Mouse (Mus musculus) monocyte, adult 5-6 weeks (primary cell): ENCODE results near the gene Anapc13. TPM values are rescaled to one million over a fixed set of nuclear protein-coding genes. Genes with fewer than 3 reads are reported as not detected.
A peak's percentile ranks its signal among the peaks of the same experiment; 100 is the strongest.

Experiments used
- ATAC-seq: fragments of 153-309, 156-312 bp; replicated peaks from 2 replicates; pipeline ENCODE4 v1.8.0; 2017; ENCODE audit warnings: mild to moderate bottlenecking; ENCODE audit not compliant: low TSS enrichment, insufficient number of reproducible peaks, severe bottlenecking, poor library complexity, low FRiP score
- total RNA-seq: library from RNA; stranded (forward); fragments of 200-1000, 200-491, 200-594 nt; gene quantifications from 3 replicates; pipeline ENCODE4 v1.2.3, GENCODE M21; 2017

Gene Anapc13
- total RNA-seq: 61.1 to 104 TPM (median 69.2 TPM) in 3 replicates

DNA sequence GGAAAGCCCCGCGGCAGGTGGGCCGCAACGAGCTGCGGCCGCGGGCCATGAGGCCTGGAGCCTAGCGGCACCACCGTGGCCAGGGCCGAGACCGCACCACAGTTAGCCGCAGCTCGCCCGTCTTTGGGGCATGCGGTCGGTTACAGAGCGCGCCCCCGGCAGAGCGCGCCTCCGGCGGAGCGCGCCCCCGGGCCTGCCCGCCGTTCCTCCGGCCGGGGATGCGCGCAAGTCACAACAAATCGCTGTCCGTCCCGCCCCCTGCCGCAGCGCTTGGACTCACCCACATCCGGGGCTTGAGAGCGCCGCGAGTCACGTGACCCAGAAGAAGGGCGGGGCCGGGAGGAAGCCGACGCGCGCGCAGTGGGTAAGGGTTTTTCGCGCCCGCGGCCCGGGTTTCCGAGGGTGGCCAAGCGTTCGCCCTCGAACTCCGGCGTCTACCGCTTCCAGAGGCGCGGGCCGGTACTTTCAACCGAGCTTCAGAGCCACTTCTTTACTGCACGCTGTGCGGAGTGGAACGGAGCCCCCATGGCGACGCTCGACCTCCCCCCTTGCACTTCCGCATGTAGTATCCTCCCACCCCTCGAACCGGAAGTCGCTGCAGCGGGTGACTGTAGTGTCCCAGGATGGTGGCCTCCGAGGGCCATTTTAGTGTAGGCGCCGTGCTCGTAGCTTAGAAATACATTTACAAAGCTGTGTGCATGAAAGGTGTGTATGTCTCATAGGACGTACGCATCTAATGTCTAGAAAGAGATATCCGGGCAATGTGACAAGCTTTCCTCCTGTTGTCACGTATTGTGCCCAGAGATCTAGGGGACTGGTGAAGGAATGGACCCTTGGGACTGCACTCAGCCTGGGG, at the start of gene Anapc13, which contains the start of gene Cep63:
TSS of gene Anapc13 (plus strand) at position 314 of the 856 bp plus-strand sequence.
TSS of gene Cep63 (minus strand) at position 552 of the 856 bp plus-strand sequence.
- peak; percentile 84 for ATAC-seq

DNA sequence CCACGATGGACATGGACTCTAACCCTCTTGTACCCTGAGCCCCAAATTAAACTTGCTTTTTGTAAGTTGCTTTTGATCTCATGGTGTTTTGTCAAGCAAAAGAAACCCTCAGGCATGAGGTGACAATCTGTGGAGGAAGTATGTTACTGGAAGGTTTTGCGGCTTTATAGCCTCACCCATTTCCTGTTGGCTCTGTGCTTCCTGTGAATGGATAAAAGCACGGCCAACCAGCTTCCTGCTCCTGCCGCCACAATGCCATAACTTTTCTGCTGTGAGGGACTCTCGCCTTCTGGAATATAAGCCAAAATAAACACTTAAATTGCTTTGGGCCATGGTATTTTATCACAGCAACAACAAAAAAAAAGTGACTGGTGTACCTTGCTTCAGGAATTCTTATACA, 48.6 kb upstream of the Anapc13 start:
- ATAC-seq: no peak

DNA sequence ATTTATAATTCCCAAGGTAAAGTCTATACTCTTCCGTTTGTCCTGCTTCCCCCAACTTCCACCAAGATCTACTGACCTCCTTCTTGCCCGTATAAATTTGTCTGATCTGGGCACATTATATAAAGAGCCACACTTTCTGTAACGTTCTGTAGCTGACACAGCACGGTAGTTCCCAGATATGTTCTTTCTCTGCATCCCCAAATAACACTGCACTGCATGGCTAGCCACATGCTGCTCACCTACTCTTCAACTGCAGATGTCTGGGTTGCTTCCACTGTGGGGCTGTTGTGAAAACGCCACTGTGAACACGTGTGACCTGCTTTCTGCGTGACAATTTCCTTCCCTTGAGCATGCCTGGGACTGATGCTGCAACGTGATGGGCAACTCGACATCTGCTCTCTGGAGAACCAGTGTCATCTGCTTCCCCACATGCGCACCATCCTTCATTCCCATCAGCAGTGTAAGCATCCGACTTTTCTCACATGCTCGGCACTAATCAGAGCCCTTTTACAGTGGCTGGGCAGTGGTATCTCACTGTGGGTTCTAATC, 44.1 kb upstream of the Anapc13 start:
- no peak for ATAC-seq

DNA sequence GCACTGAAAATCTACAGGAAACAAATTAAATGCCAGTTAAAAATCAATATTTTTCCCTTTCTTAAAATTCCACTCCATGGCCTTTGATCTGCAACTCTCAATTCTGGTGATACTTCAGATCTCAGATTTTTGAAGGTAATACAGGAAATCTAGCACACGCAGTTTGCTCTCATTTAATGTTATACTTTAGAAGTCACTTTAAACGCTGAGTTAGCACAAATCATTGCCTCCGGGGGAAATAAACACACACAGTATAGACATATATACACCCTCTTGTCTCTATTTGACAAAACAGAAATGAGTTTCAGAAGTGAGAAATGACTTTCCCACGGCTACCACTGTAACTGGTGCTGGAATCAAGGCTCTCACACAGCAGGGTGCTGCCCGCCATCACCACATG, 38.7 kb upstream of the Anapc13 start:
- ATAC-seq: no peak

DNA sequence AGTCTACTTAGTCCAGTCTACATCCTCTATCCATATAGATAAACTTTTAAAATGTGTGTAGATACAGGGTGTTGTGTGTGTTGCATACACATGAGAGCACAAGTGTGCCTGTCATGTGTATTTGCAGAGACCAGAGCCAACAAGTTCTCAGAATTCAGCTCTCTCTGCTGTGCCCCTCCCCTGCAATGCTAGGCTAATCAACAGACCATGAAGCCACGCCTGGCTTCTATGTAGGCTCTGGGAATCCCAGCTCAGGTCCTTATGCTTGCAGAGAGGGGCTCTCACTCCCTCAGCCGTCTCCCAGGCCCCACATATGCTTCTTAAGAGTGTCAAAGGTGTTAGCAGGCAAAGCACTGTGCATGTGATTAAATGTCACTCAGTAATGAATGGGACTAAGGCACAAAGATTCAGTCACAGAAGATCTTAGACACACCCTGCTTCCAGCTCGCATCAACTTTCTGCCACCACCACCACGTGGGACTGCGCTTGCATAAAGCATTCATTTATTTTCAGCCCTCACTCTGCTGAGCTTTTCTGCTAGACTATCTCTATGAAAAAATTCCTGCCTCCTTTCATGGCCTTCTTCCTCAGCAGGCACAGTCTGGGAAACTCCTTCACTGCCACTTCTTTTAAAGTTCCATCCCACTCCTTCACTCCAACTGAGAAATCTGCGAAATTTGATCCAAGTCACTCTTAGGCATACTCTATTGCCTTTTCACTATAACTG, 31.3 kb upstream of the Anapc13 start:
- ATAC-seq: no peak

DNA sequence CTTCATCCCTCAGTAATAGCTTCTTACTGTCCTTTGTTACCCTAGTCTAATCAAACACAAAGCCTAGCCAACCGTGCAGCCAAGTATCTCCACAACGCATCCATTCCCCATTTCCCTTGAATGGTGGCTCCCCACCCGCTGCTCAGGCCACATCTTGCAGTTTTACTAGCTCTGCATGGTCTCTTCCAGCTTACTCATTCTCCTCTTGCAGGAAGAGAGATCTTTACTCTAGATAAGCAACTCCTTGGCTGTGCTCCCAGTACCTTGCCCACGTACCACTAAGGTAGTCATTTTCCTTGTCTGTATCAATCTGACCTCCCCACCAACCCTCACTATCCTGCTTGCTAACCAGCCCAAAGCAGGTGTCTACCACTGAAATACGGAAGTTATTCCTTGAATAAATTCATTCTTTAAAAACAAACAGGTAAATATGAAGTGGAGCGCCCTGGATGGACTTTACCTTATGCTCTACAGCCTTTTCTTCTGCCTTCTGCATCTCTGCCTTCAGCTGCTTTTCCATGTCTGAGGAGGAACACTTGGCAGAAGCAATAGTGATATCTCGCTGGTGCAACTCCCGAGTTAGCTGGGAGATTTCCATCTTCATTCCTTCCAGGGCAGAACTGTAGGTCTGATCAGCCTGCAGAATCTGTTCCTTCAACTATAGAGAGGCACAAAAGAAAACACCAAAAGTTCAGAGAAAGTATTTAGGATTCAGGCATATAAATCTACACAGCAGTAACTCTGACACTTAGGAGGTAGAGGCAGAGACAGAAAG, 30.2 kb upstream of the Anapc13 start:
- ATAC-seq: no peak

DNA sequence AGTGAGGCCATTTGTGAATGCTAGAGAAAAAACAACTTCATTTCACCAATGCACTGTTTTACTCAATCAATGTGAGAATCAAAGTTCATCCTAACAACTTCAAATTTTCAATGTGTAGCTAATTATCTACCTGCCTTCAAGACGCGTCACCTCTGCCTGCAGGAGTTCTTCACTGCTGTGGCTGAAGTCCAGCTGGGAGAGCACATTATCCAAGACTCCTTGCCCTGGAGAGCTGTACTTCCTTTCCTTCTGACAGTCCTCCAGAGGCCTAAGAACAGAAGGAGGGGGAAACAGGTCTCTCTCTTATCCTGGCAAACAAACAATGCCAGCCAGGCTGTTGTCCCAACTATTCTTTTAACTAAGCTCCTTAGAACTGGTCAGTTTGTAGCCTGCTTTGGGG, 24.9 kb upstream of the Anapc13 start:
- ATAC-seq: no peak

DNA sequence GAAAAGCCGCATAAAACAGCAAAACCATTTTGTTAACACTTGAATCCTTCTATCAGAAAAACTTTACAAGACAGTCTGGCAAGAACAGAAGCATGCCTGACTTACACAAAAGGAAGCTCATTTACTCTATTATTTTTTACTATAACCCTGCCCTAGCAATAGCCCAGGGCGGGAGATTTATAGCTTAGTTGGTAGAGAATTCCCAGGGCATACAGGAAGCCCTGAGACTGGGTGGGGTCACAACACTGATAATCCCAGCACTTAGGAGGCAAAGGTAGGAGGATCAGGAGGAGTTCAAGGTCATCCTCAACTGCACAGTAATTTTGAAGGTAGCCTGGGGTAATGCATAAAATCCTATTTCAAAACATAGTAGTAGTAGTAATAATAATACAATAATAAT, 24.4 kb upstream of the Anapc13 start:
- ATAC-seq: no peak

DNA sequence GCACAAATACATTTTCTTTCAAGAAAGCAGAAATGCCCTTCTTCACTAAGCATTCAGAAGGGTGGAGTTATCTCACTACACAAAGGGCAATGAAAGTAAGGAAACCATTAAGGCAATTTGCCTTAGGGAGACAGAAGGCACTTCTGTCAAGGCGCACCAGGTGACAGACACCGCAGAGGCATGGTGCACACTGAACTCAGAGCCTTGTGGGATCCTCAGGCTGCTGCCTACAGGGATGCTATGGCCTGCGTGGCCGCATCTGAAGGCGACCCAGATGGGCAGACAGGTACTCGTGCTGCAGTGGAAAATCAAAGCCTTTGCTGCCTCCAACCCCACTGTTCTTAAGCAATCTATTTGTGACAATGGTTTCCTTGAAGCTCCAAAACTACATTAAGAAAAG, 20.9 kb upstream of the Anapc13 start:
- ATAC-seq: no peak

DNA sequence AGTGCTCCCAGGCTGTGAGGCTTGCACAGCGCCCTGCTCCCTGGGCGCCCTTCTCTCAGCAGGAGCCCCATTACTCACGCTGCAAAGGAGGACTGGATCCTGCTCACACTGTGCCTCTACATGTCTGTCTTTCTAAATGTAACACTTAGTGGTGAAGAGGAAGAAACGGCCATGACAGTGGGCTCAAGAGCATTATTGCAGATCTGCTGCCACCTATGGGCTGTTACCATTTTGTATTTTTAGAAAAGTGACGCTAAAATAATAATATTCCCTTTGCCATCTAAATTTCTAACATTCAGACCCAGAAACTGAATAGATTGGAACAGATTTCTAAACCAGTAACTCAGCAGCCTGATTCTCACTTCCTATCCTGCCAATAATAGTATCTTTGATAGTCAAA, 18.6 kb upstream of the Anapc13 start:
- ATAC-seq: no peak

DNA sequence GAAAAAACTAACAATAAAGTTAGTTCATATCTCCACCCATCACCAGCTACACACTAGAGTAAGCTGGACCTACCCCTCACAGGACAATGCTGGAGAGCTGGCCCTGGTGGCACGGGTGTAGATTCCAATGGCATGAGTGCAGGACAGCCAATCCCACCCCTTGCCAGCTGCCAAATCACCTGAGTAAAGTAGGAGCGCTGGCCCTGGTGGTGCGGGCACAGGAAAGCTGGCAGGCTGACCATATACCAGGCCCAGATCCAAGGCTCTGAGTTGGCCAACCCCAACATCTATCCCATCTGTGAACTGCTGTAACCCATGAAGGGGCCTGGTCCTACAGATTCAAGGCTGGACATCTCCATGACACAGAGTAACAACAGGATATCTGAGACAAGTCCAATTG, 16.9 kb upstream of the Anapc13 start:
- no peak for ATAC-seq

DNA sequence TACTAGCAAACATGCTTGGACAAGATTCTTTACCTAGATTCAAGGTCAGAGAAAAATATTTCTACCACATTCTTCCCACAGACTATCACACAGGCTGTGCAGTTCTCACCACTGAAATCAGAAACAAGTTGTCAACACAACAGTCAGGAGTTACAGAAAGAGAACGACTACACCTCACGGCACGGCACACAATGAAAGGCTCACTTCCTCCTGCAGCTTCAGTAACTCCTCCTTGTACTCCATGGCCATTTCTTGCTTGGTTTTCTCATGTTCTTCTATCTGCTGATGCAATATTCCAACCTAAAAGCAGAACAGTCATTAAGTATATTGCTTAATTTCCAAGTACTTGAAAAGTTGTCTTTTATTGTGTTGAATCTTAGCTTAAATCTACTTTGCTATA, 11.0 kb upstream of the Anapc13 start:
- ATAC-seq: peak; percentile 88

DNA sequence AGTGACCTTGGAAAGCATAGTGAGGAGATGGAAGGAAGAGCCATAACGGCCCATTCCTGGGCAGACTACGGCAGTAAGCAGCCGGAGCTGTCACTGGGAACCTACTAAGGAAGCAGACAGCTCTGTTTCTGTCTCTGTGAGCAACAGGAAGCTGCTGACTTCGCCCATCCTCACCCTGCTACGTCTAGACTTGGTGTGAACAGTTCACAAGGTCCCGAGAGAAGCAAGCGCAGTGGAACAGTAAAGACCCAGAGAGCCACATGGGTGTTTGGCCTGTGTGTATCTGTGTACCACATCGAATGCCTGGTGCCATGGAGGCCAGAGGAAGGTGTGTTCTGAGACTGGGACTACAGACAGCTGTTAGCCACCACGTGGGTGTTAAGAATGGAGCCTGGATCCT, 9.8 kb upstream of the Anapc13 start:
- peak; percentile 40; the same call in 1 of the 2 replicates for ATAC-seq

DNA sequence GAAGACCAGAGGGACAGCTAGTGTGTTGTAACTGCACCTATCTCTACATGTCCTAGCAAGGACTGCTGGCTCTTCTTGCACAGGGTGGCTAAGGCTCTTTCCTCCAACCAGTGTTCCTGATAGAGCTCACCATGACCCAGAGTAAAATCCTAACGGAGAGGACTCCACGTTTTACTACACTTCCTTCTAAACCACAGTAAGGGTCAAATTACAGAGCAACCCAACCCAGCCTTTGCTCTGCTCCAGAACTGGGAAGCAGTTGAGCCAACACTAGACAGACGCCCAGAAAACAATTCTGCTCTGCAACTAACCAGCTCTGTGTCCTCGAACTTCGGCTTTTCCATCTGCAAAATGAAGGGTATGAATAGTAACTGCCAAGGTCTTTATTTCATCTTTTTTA, 4.7 kb upstream of the Anapc13 start:
- ATAC-seq: no peak

DNA sequence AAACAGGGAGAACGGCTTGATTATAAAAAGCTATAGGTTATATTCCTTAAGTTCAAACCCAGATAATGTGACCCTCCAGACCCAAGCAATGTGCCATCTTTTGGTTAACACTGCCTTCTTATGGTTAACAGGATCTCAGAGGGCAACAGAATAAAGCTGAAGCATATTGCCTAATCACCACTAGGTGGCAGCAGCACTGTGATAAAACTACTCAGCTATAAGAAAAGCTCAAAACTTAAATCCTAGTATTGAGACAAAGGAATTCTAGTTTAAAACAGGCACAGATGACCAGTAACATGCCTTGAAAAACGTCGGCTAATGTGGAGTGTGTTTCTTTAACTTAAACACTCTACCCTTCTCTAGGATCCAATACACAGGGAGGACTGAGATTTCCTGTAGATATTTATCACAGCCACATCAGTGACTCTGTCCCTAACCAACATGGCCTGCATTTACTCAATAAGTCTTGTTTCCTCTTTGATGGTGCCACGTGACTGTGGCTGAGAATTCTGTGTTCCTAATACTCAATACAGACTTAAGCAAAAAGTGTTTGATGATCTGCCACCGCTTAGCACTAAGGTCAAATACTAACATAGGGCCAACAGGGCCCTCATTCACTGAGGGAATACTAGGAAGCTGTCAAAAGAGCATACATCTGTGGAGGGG, 3.8 kb upstream of the Anapc13 start:
- no peak for ATAC-seq

DNA sequence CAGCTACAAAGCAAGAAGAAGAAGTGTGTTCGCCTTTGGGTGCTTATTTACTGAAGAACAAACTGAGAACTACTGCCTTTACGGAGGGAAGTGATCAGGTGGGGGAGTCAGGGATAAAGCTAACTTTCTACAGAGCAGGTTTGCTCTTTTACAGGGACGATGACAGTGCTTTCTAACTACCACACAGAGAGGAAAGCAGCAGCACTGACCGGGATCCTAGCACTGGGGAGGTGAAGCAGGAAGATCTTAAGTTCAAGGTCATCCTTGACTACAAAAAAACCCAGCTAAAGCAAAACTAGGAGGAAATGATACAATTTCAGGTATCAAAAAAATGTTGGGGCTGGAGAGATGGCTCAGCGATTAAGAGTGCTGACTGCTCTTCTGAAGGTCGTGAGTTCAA, 3.2 kb upstream of the Anapc13 start:
- ATAC-seq: no peak

DNA sequence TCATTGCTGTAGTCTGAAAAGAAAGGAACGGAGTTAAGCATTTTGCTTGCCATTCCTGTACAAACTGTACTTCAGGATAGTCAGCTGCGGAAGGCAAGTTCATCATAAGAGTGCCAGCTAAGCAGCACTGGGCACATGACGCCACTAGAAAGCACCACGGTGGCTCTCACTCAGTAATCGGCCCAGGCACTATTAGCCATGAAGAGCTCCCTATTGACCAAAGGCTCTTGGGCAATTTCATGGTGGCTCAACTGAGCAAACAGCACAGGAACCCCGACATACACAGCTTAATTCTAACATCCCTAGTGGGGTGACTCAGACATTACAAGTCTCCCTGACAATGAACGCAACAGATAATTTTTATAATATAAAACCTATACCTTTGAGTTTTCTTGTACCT, 2.5 kb upstream of the Anapc13 start:
- ATAC-seq: no peak

DNA sequence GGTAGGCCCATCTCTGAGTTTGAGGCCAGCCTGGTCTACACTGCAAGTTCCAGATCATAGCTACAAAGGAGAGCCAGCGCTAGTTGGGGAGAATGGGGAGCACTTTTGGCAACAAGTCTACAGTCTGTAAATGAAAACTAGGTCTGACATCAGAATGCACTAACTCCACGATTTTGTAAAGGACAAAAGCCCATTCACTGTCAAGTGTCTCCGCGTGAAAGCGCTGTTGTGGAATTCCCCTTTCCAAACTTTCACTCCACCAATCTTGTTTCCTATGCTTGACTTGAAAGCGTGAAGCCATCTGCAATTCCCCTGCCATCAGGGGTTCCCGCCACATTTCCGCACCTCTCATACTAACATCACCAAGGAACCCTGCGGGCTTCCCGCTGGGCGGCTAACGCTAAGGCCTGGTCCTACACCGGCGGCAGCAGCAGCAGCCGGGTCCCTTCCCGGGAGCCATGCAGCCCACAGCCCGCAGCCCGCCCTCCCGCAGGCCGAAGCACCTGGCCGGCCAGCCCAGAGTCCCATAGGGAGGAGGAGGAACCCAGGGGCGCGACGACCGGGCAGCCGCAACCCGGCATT, 604 bp upstream of the Anapc13 start:
- ATAC-seq: no peak
